Mouse (Mus musculus) lung, postnatal 14 days (tissue): ENCODE measurements around the gene Ulk4.
A peak's percentile ranks its signal among the peaks of the same experiment; 100 is the strongest.

Source experiments
- DNase-seq: peaks from one replicate; pipeline ENCODE4 v3.0.0; 2021

Ulk4 gene

GRCm38 (mm10) chr9:121092568-121092967 lies 184.4 kb downstream of the Ulk4 start:
- no peak for DNase-seq

- no peak for DNase-seq
Observed at GRCm38 (mm10) chr9:121091016-121091735, 185.8 kb downstream of the Ulk4 start.

DNA sequence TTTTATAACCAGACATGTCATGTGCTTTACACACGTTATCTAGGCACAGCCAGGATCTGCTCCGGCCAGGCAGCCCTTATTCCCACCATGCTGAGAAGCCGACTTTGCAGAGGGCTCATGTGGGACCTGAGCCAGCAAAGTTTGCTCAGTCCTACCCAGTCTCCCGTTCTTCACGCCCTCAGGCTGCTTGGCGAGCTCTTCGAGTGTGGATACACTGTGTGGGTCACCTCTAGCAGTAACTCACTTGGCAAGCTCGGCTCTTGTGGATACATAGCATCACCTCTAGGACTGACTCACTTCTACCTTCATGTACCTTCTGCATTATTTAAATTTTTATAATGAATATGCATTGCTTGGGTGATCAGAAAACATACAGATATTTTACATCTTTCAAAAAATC lies 189.3 kb downstream of the Ulk4 start:
- DNase-seq: no peak

DNA sequence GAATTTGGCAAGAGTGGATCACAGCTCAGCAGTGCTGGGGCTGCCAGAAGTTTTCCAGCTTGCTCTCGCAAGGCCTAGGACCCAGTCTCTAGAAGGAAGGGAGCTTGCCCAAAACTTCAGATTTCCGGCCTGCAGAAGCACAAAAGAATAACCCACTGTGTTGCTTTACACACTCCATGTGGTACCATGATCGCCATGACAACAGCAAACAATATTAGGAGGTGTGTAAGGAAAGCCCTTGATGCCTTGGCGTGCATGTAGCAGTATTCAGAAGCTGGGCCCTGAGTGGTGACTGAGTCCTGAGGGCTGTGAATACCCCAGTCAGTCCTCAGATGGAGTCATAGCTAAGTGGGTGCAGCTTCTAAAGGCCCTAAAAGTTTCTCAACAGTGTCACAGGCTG lies 192.8 kb downstream of the Ulk4 start:
- DNase-seq: no peak

DNA sequence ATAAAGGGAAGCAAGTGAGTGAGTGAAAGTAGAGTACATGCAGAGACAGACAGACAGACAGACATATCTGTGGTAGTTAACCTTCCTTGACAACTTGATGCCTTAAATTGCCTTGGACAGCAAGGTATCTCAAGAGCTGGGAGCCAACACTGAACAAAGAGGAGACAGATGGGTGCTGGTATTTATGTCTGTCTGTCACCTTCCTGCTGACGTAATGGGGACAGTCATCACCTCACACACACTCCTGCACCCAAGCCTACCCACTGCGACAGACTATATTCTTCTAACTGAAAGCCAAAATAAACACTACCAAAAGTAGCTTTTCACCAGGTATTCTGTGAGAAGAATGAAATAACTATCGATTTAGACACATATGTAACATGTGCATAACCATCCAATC lies 196.2 kb downstream of the Ulk4 start:
- no peak for DNase-seq

- no peak for DNase-seq
Observed at GRCm38 (mm10) chr9:121080413-121080812, 196.6 kb downstream of the Ulk4 start.

DNA sequence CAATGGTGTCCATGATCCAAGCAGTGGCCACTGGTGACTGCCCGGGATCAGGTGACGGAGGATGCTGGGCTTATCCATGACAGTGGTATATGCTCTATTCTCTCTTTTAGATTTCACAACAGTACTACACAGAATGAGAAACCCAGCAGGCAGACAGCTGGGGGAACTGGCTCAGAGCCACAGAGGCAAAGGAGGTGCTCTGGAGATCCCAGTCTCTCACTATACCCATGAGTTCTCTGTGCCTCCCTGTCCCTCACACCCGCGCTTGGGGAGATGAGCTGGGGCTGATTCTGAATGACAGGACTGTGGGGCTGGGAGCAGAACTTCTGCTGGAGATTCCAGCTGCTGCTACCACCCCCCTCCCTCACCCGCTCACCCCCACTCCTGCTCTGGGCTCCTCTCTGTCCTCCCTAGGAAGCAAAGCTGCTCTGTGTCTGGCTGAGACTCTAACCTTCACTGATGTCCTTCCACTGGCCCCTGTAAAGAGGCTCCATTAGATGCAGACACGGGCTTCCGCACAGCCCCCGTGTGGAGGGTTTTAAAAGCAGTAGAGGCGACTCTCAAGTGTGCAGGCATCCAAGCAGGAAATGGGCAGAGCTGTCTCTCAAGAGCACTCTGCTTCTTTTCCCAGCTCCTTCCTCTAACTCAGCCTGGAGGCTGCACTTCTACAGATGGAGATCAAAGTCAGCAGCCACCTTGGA lies 197.5 kb downstream of the Ulk4 start:
- peak; percentile 48 for DNase-seq

DNA sequence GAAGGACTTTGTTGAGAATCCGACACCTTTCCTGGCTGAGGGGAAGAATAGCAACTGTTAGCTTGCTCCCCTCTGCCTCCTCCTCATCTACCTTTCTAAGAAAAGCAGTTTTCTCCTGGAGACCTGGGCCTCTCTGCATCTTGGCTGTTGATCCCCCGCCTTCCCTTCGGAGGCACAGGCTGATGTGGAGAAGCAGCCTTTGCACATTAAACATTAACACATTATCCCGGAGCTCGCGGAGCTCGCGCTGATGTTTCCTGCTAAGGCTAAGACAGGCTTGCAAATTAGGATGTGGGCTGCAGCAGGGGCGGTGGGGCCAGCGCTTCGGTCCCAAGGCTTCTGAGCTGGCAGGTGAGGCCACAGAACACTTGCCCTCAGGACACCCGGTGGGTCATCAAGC lies 200.7 kb downstream of the Ulk4 start:
- DNase-seq: no peak

- no peak for DNase-seq
Observed at GRCm38 (mm10) chr9:121075246-121075645, 201.8 kb downstream of the Ulk4 start.

- DNase-seq: no peak
Observed at GRCm38 (mm10) chr9:121074726-121075125, 202.3 kb downstream of the Ulk4 start.

DNA sequence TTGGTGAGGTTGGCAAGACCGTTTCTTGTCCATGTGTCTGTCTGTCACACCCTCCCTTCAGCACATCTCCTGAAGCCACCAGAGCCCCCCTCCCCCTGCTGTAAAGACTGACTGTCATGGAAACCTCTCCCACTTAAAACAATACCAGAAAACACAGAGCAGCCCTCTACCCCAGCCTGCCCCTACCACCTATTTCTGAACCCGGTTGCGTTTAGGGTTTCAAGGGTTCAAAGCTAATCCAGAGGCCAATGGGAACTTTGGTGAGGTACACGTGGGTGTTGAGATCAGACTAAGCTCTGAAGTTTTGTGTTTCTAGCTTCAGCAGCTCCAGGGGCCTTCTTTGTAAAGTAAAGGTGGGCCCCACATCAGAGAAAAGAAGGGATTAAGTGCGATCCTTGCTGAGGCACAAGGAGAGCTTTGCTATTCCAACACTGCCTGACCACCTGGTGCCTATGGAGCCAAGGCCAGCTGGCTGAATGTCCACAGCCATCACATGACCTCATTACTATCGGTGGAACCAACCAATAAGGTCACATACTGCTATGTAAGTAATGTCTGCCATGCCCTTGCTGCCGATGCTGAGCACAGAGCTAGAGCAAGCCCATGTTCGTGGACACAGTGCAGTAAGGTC lies 204.8 kb downstream of the Ulk4 start:
- no peak for DNase-seq

DNA sequence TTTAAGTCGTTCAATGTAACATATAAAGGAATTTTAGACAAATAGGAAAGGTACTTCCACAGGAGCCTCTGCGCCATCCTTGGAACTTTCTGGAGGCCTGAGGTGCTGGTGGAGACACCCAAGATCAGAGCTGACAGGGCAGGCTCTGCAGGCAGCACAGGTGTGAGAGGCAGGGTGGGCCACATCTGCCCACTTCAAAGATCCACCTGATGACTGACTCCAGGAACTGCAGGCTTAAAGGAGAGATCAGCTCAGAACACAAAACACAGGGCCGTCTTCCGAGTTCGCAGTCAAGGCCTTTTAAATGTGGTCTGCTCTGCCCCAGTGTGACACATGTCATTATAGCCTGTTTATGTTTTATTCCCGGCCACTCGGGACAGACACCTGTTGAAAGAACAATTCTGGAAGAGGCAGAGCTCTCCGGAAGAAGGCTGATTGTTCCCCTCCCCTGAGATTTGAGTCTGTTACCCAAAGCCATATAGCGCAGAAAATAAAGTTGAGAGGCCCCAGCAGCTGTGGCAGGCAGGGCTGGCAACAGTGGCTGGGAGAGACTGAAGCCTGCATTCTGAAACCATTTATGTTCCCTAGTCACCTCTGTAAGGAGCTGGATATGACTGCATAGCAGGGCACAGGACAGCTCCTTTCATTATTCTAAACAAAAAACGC lies 205.4 kb downstream of the Ulk4 start:
- no peak for DNase-seq

DNA sequence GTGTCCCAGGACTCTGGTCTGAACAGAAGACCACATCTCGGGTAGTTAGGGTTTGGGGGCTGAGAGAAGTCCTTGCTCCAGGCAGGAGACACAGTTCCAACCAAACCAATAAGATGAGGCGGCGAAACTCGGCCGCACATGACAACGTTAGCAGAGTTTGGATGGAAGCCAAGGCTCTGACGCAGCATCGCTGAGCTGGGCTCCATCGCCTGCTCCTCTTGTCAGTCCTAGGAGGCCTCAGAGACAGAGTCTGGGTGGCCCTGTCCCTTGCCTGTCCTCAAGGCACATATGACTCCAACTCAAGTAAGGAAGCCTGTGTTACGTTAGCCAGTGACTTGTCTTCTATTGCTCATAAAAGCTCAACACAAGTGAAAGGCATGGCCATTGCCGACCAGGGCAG lies 205.9 kb downstream of the Ulk4 start:
- peak; percentile 25 for DNase-seq

GRCm38 (mm10) chr9:121068115-121068514 lies 208.9 kb downstream of the Ulk4 start:
- no peak for DNase-seq

DNA sequence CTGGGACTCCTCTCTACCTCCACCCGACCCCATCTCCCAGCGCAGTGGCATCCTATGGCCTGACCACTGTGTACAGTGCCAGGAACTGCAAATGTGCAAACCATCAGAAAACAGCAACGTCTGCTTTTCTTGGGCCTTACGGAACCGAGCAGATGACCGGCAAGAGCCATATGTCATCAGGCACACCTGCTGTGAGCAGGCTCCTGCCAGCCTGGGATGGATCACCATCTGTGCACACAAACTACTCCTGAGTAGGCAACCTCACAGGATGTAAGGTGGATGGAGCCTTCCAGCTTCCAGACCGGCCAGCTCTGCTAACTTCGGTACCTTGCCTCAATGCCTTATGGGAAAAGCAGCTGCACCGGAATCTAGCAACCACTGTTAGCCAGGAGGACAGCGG lies 210.0 kb downstream of the Ulk4 start:
- DNase-seq: no peak

DNA sequence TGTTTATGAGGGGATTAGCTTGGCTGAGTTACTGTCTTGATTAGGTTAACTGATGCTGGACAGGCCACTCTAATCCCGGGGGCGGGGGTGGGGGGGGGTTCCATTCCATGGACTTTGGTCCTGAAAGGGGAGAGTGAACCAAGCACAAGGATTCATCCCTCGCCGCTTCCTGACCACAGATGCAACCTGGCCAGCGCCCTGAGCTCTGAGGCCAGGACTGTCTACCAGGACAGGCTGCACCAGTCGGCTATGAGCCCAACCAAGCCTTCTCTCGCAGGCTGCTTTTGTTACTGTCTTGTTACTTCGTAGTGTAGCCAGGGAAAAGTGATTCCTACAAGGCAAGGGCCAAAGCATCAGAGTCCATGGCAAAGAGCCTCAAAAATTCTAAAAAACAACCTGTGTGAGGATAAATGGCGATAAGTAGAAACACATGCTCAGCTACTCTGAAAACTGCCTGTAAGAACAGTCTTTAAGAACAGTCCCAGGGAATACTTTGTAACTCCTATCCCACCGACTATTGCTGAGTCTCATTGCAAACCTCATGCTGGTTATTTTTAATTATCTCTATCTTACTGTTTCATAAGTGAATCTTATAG lies 211.5 kb downstream of the Ulk4 start:
- no peak for DNase-seq

DNA sequence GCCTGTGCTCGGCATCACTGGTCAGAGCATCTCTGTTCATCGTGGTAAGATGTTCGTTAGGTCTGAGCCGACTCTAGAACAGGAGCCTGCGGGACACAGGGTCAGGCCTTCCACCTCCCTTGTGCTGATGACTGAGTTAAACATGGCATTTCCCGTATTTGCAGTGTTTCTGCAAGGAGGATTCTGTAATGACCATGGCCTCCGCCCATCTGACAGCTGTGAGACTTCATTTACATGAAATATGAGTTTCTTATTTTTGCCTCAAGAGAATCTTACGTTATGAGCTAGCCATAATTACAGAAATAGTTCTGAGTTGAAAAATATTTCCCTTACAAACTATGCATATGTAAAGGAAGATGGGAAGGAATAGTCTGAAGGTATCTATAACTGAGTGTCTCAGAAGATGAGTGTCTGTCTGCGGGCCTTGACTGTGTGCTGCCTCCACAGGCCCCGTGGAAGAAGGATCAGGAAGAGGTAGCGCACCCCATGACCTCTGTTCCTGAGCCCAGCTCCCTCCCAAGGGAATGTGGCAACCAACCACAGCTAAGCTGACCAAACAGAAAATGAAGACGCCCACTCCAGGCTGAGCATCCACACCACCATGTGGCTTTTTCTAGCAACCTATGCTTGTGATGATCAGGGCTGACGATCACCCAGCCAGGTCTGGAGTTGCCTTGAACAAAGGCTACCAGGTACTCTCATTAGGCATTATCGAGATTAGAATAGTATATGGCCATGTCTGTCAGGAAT lies 212.2 kb downstream of the Ulk4 start:
- DNase-seq: no peak

DNA sequence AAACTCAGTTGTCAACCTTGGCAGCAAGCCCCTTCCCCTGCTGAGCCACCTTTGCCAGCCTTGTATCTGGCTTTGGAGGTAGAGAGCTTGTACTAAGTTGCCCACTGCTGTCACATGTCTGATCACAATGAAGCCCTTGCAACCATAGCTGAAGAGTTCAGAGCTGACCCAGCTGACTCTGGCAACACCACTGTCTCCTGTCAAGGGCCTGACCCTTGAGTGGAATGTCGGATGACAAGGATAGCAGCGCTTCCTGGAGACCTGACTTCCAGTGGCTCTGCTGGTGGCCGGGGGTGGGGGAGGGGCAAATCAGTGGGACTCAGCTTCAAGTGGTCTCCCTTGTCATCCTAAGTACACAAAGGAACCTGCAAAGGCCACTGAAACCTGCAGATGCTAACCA lies 214.3 kb downstream of the Ulk4 start:
- DNase-seq: no peak

GRCm38 (mm10) chr9:121061820-121062623 lies 215.0 kb downstream of the Ulk4 start:
- DNase-seq: no peak

GRCm38 (mm10) chr9:121060331-121060730 lies 216.7 kb downstream of the Ulk4 start:
- no peak for DNase-seq

- DNase-seq: peak; percentile 7
Observed at GRCm38 (mm10) chr9:121059286-121059685, 217.7 kb downstream of the Ulk4 start.

- peak; percentile 4 for DNase-seq
Observed at GRCm38 (mm10) chr9:121058538-121058937, 218.5 kb downstream of the Ulk4 start.
